Mouse (Mus musculus): Measurements from ENCODE around the gene Loxl3. TPM values are rescaled to one million over a fixed set of nuclear protein-coding genes. Genes with fewer than 3 reads are reported as not detected.

The Loxl3 gene
- polyA plus RNA-seq, 1 experiment: 3.1 TPM

- Histone ChIP-seq H3K36me3 (ENCODE audit: control insufficient read depth, insufficient read depth, low read length) (no peaks in the 10 kb centered on the region), H3K27ac (ENCODE audit: insufficient read depth, low read length) (peak overlapping the region; percentile 37), H3K4me3 (ENCODE audit: extremely low read depth, insufficient read depth, insufficient read length) (no peak overlapping the region), H3K4me1 (ENCODE audit: control insufficient read depth, insufficient read depth, insufficient read length) (peaks cover 6% of the 10 kb centered on the region; the same call in 1 of the 2 replicates), H3K27me3 (ENCODE audit: control insufficient read depth, insufficient read depth, low read length) (no peaks in the 10 kb centered on the region)
- 62% methylated on average over 12 of the region's 12 CpGs for WGBS
- no peak for TF ChIP-seq POLR2A (IDR thresholded peaks at IDR 0.05; ENCODE audit: low read depth, low read length)
- TF ChIP-seq CTCF (IDR thresholded peaks at IDR 0.05; ENCODE audit: extremely low read depth, insufficient read depth, insufficient read length, insufficient replicate concordance): no peak
- DNase-seq (ENCODE audit: low read depth in 1 of 2, low spot score in 2 of 2): no peak
Measured at GRCm38 (mm10) chr6:83014482-83015466, 19.2 kb upstream of the Loxl3 start.

- Histone ChIP-seq H3K27ac (ENCODE audit: insufficient read depth, low read length) (no peak overlapping the region), H3K4me3 (ENCODE audit: extremely low read depth, insufficient read depth, insufficient read length) (no peak overlapping the region), H3K27me3 (ENCODE audit: control insufficient read depth, insufficient read depth, low read length) (no peaks in the 10 kb centered on the region), H3K36me3 (ENCODE audit: control insufficient read depth, insufficient read depth, low read length) (no peaks in the 10 kb centered on the region), H3K4me1 (ENCODE audit: control insufficient read depth, insufficient read depth, insufficient read length) (peaks cover 4% of the 10 kb centered on the region; the same call in 1 of the 2 replicates)
- DNase-seq (ENCODE audit: low read depth in 1 of 2, low spot score in 2 of 2): no peak
- TF ChIP-seq CTCF (IDR thresholded peaks at IDR 0.05; ENCODE audit: extremely low read depth, insufficient read depth, insufficient read length, insufficient replicate concordance) (no peak), POLR2A (IDR thresholded peaks at IDR 0.05; ENCODE audit: low read depth, low read length) (no peak)
- 92% methylated on average over 2 of the region's 2 CpGs for WGBS
Measured at GRCm38 (mm10) chr6:83015749-83016148, 18.2 kb upstream of the Loxl3 start.

- H3K4me1 ChIP-seq (ENCODE audit: control insufficient read depth, insufficient read depth, insufficient read length): no peaks in the 10 kb centered on the region; the same call in 1 of the 2 replicates
- TF ChIP-seq POLR2A (IDR thresholded peaks at IDR 0.05; ENCODE audit: low read depth, low read length) (no peak), CTCF (IDR thresholded peaks at IDR 0.05; ENCODE audit: extremely low read depth, insufficient read depth, insufficient read length, insufficient replicate concordance) (no peak)
- H3K4me3 ChIP-seq (ENCODE audit: extremely low read depth, insufficient read depth, insufficient read length): no peak overlapping the region
- DNase-seq (ENCODE audit: low read depth in 1 of 2, low spot score in 2 of 2): no peak
- peak overlapping the region; percentile 24; the same call in 1 of the 2 replicates for H3K27ac ChIP-seq (ENCODE audit: insufficient read depth, low read length)
- 62% methylated on average over 3 of the region's 3 CpGs for WGBS
- no peaks in the 10 kb centered on the region for H3K36me3 ChIP-seq (ENCODE audit: control insufficient read depth, insufficient read depth, low read length)
- H3K27me3 ChIP-seq (ENCODE audit: control insufficient read depth, insufficient read depth, low read length): no peaks in the 10 kb centered on the region
Measured at GRCm38 (mm10) chr6:83017190-83017589, 16.8 kb upstream of the Loxl3 start.

GRCm38 (mm10) chr6:83019044-83019443 is 14.9 kb upstream of the Loxl3 start:
- Histone ChIP-seq H3K36me3 (ENCODE audit: control insufficient read depth, insufficient read depth, low read length) (no peaks in the 10 kb centered on the region), H3K4me1 (ENCODE audit: control insufficient read depth, insufficient read depth, insufficient read length) (no peaks in the 10 kb centered on the region; the same call in 1 of the 2 replicates), H3K27ac (ENCODE audit: insufficient read depth, low read length) (no peak overlapping the region), H3K27me3 (ENCODE audit: control insufficient read depth, insufficient read depth, low read length) (no peaks in the 10 kb centered on the region), H3K4me3 (ENCODE audit: extremely low read depth, insufficient read depth, insufficient read length) (no peak overlapping the region)
- DNase-seq (ENCODE audit: low read depth in 1 of 2, low spot score in 2 of 2): no peak
- WGBS: 82% methylated on average over 3 of the region's 3 CpGs
- no peak for TF ChIP-seq CTCF (IDR thresholded peaks at IDR 0.05; ENCODE audit: extremely low read depth, insufficient read depth, insufficient read length, insufficient replicate concordance)
- no peak for TF ChIP-seq POLR2A (IDR thresholded peaks at IDR 0.05; ENCODE audit: low read depth, low read length)

GRCm38 (mm10) chr6:83020121-83020520 is 13.9 kb upstream of the Loxl3 start:
- WGBS: 75% methylated on average over 6 of the region's 6 CpGs
- no peaks in the 10 kb centered on the region for H3K36me3 ChIP-seq (ENCODE audit: control insufficient read depth, insufficient read depth, low read length)
- no peaks in the 10 kb centered on the region for H3K27me3 ChIP-seq (ENCODE audit: control insufficient read depth, insufficient read depth, low read length)
- no peak for DNase-seq (ENCODE audit: low read depth in 1 of 2, low spot score in 2 of 2)
- H3K4me3 ChIP-seq (ENCODE audit: extremely low read depth, insufficient read depth, insufficient read length): no peak overlapping the region
- no peaks in the 10 kb centered on the region; the same call in 1 of the 2 replicates for H3K4me1 ChIP-seq (ENCODE audit: control insufficient read depth, insufficient read depth, insufficient read length)
- TF ChIP-seq POLR2A (IDR thresholded peaks at IDR 0.05; ENCODE audit: low read depth, low read length) (no peak), CTCF (IDR thresholded peaks at IDR 0.05; ENCODE audit: extremely low read depth, insufficient read depth, insufficient read length, insufficient replicate concordance) (no peak)
- no peak overlapping the region for H3K27ac ChIP-seq (ENCODE audit: insufficient read depth, low read length)

GRCm38 (mm10) chr6:83020836-83021593 is 13.0 kb upstream of the Loxl3 start:
- no peak for TF ChIP-seq POLR2A (IDR thresholded peaks at IDR 0.05; ENCODE audit: low read depth, low read length)
- TF ChIP-seq CTCF (IDR thresholded peaks at IDR 0.05; ENCODE audit: extremely low read depth, insufficient read depth, insufficient read length, insufficient replicate concordance): no peak
- no peak overlapping the region for H3K4me3 ChIP-seq (ENCODE audit: extremely low read depth, insufficient read depth, insufficient read length)
- H3K27me3 ChIP-seq (ENCODE audit: control insufficient read depth, insufficient read depth, low read length): no peaks in the 10 kb centered on the region
- no peak for DNase-seq (ENCODE audit: low read depth in 1 of 2, low spot score in 2 of 2)
- WGBS: 85% methylated on average over 4 of the region's 4 CpGs
- no peaks in the 10 kb centered on the region; the same call in 1 of the 2 replicates for H3K4me1 ChIP-seq (ENCODE audit: control insufficient read depth, insufficient read depth, insufficient read length)
- no peaks in the 10 kb centered on the region for H3K36me3 ChIP-seq (ENCODE audit: control insufficient read depth, insufficient read depth, low read length)
- H3K27ac ChIP-seq (ENCODE audit: insufficient read depth, low read length): no peak overlapping the region
